Mouse (Mus musculus): Measurements from ENCODE around the gene Kifc3. TPM values are rescaled to one million over a fixed set of nuclear protein-coding genes. Genes with fewer than 3 reads are reported as not detected.

Gene Kifc3
- 30.2 TPM for polyA plus RNA-seq (2014; fragmentation: Illumina TruSeq; extraction: RNeasy Lipid Tissue Mini Kit (QIAGEN cat#74804); ENCODE audit: low read depth, low replicate concordance)

DNA sequence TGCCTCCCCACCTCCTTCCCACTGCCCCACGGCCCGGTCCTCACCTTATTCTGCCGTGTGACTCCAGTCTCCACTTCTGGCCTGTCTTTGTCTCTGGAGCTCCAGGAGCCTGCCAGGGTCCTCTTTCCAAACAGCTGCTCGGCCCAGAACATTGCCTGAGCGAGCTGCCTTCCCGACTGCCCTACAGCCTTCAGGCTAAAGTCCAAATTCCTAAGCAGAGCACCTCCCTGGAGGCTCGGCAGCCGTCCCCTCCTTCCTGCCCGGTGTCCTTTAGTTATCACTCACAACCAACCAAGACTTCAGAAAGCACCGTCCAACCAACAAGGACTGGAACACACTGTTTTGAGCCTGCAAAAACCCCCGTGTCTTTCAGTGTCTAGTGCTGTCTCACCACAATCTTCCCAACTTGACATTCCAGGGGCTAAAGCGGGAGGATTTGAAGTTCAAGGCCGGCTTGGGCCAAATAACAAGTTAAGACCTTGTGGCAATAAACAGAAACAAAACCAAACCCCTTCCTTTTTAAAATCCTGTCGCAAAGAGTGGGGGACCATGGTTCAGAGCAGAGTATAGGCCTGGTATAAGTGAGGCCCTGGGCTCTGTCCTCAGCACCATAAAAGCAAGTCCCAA lies at the start of gene Kifc3:
Gene Kifc3 (minus strand): TSS at position 164 of the 627 bp plus-strand sequence.

DNA sequence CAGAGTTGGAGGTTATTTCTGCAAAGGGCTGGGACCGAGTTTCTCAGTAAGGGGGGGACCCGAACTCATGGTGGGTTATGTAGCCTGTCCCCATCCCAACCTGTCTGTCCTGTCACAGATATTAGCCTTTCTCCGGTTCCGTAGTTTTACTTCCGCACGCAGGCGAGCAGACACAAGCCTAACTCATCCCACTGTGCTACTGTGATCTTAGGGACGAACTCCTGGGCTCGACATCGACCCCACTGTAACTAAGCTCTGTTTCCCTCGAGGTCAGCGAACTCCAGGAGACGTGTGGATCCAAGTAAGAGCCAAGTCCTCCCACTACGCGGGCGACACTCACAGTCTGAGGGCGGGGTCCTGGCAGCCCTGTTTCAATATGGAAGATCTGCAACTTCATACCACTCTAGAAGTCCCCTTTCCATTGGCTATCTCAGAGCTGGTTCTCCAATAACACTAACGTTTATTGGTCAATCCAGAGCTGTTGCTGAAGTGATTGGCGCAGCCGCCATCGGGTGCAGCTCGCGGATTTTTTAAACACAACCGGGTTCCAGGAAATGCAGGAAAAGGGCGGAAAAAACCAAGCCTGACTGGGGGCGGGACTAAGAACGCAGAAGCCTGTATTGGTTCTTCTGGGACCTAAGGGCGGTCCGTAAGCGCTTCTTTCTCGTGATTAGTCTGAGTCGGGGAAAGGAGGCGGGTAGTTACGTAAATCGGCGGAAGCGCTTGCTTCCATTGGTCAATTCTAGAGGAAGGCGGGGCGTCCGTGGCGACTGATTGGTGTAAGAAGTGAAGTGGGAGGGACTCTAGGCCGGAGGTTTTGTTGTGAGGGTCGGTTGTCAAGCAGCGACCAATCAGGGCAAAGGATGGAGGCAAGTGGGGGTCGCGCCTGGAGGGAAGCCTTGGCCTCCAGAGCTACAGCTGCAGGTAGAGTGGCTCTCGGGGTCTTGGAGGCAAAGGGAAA lies 122.0 kb downstream of the Kifc3 start, which contains the start of gene Katnb1:
Gene Katnb1 (plus strand): TSS at position 806 of the 961 bp plus-strand sequence.

GRCm38 (mm10) chr8:95054927-95055510 lies 147.6 kb downstream of the Kifc3 start, which contains the start of gene Drc7:
Drc7 (plus strand) TSS chr8:95055103.

Other genes starting within 250 kb of the Kifc3 start
- 151 TPM for gene Adgrg1, start 228.1 kb downstream of the Kifc3 start, polyA plus RNA-seq (2014; fragmentation: Illumina TruSeq; extraction: RNeasy Lipid Tissue Mini Kit (QIAGEN cat#74804); ENCODE audit: low read depth, low replicate concordance)
- gene Adgrg3, start 185.1 kb downstream of the Kifc3 start, polyA plus RNA-seq (2014; fragmentation: Illumina TruSeq; extraction: RNeasy Lipid Tissue Mini Kit (QIAGEN cat#74804); ENCODE audit: low read depth, low replicate concordance) = 4.0 TPM
- gene Drc7, start 147.7 kb downstream of the Kifc3 start, polyA plus RNA-seq (2014; fragmentation: Illumina TruSeq; extraction: RNeasy Lipid Tissue Mini Kit (QIAGEN cat#74804); ENCODE audit: low read depth, low replicate concordance) = 3.5 TPM
- 12.2 TPM for gene Katnb1, start 121.6 kb downstream of the Kifc3 start, polyA plus RNA-seq (2014; fragmentation: Illumina TruSeq; extraction: RNeasy Lipid Tissue Mini Kit (QIAGEN cat#74804); ENCODE audit: low read depth, low replicate concordance)
- gene Cngb1, start 103.8 kb upstream of the Kifc3 start, polyA plus RNA-seq (2014; fragmentation: Illumina TruSeq; extraction: RNeasy Lipid Tissue Mini Kit (QIAGEN cat#74804); ENCODE audit: low read depth, low replicate concordance) = 0.69 TPM
- gene Tepp, start 107.8 kb upstream of the Kifc3 start, polyA plus RNA-seq (2014; fragmentation: Illumina TruSeq; extraction: RNeasy Lipid Tissue Mini Kit (QIAGEN cat#74804); ENCODE audit: low read depth, low replicate concordance) = 2.0 TPM
- 6.2 TPM for gene Zfp319, start 129.1 kb upstream of the Kifc3 start, polyA plus RNA-seq (2014; fragmentation: Illumina TruSeq; extraction: RNeasy Lipid Tissue Mini Kit (QIAGEN cat#74804); ENCODE audit: low read depth, low replicate concordance)
- 20.1 TPM for gene Usb1, start 129.5 kb upstream of the Kifc3 start, polyA plus RNA-seq (2014; fragmentation: Illumina TruSeq; extraction: RNeasy Lipid Tissue Mini Kit (QIAGEN cat#74804); ENCODE audit: low read depth, low replicate concordance)
- 7.7 TPM for gene Mmp15, start 149.5 kb upstream of the Kifc3 start, polyA plus RNA-seq (2014; fragmentation: Illumina TruSeq; extraction: RNeasy Lipid Tissue Mini Kit (QIAGEN cat#74804); ENCODE audit: low read depth, low replicate concordance)
- 46.9 TPM for gene Cfap20, start 232.1 kb upstream of the Kifc3 start, polyA plus RNA-seq (2014; fragmentation: Illumina TruSeq; extraction: RNeasy Lipid Tissue Mini Kit (QIAGEN cat#74804); ENCODE audit: low read depth, low replicate concordance)

All from adipose tissue, adult 10 weeks (tissue).